In genomic region chr8:107108089-107108488, GRCm38 (mm10) we compare ENCODE assay signal across 27 mouse cellular contexts. TPM values are rescaled to one million over a fixed set of nuclear protein-coding genes. Genes with fewer than 3 reads are reported as not detected.
"Had no signal": no experiment of that assay in that cellular context is flagged by ENCODE, and none has a peak within 500 bp of the region (broad histone marks: within the 10 kb centered on the region; RNA-seq: fewer than 3 reads in every experiment).

No protein-coding gene starts in this region.

RNA-seq across cellular contexts. Expression of gene Tmed6, which starts 42.6 kb away (rescaled TPM):
- total RNA-seq: left cerebral cortex, postnatal 10 days; left cerebral cortex, postnatal 14 days; left cerebral cortex, postnatal 25 days; left cerebral cortex, postnatal 36 days; left cerebral cortex, postnatal 4 days; megakaryocyte progenitor cell, adult 5-6 weeks; megakaryocyte, adult 5-6 weeks; megakaryocyte-erythroid progenitor cell, adult 5-6 weeks; midbrain, postnatal 0 days; monocyte, adult 5-6 weeks had no signal
- polyA plus RNA-seq: limb, embryonic 11.5 days; limb, embryonic 12.5 days; limb, embryonic 13.5 days; limb, embryonic 14.5 days; limb, embryonic 15.5 days; liver, adult 2 months; macrophage; midbrain, embryonic 10.5 days; midbrain, embryonic 11.5 days; midbrain, embryonic 12.5 days; midbrain, embryonic 13.5 days; midbrain, embryonic 14.5 days; midbrain, embryonic 15.5 days; midbrain, embryonic 16.5 days; midbrain, postnatal 0 days; myocyte; neural tube, embryonic 11.5 days; neural tube, embryonic 12.5 days had no signal
